Mouse (Mus musculus) spleen, embryonic (tissue): ENCODE data around the gene Ccdc158.

ENCODE experiments used
- CTCF ChIA-PET: fragments of 350-600 bp; sonication (Branson Sonifier 250); formaldehyde crosslinking; loops from one replicate; lab custom pipeline; 2022; lab: Charles Lee

Ccdc158 gene

DNA sequence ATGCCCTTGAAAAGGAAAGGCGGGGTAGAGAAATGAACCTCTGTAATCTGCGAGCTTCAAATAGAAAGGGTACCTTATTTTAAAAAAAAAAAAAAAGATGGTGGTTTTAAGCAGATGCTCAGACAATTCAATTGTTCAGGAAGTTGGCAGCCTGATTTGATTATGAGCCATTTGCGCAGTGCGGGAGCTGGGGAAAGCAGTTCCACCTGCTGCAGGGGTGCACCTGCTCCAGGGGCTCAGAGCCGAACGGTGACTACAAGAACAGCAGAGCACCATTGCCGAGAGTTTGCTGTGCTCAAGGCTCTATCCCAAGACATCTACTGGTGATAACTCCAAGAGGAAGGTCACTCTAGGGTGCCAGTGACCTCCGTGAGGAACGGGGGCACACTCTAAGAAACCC, 13.5 kb upstream of the Ccdc158 start:
- CTCF ChIA-PET = interaction anchor here (0.5 kb wide), 1 partner anchor 771 kb away, joined by 3 read pairs; no protein-coding TSS in a partner anchor

DNA sequence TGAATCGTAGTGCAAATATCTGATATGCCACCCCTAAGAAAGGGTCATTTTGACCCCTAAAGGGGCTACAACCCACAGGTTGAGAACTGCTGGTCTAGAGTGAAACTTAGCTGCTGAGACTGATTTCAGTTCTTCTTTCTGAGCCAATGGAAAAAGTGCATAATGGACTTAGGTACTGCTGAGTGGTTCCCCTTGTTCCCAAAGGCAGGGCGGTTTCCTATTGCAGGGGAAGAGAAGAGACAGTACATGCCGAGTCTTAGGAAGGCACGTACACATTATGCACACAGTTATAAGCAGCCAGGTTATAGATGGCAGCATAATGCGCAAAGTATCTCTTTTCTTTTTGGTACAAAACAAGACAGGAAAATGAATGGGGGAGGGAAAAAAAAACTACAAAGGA, 13.1 kb upstream of the Ccdc158 start:
- CTCF ChIA-PET = interaction anchor here (0.5 kb wide), 1 partner anchor 770 kb away, joined by 3 read pairs; no protein-coding TSS in a partner anchor

DNA sequence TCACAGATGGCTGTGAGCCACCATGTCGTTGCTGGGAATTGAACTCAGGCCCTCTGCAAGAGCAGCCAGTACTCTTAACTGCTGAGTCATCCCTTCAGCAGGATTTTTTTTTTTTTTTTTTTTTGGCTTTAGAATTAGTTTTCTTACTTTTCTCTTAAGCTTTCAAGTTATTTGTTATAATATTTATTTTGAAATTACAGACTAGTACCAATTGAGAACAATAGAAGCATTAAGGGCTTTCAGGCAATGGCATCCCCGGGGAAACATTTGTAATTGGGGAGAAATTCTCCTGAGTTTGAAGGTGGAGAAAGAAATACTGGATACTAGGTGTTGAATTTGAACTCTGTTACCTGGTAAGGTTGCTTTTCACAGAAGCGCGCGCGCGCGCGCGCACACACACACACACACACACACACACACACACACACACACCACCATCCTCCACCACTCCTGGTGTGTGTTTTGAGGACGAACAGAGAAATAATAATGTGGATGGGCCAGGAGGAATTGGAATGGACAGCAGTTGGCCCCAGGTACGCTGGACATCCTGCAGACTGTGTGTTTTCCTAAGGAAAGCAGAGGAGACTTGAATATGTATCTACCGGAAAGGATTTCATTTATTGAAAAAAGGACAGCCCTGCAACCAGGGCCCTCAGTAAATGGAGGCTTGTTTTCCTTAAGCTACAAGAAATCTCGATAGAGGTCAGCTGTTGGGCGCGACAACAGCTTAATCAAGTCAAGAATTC, 9.8 kb upstream of the Ccdc158 start:
- CTCF ChIA-PET = interaction anchor here (0.6 kb wide), 1 partner anchor 11 kb away, joined by 8 read pairs; no protein-coding TSS in a partner anchor

DNA sequence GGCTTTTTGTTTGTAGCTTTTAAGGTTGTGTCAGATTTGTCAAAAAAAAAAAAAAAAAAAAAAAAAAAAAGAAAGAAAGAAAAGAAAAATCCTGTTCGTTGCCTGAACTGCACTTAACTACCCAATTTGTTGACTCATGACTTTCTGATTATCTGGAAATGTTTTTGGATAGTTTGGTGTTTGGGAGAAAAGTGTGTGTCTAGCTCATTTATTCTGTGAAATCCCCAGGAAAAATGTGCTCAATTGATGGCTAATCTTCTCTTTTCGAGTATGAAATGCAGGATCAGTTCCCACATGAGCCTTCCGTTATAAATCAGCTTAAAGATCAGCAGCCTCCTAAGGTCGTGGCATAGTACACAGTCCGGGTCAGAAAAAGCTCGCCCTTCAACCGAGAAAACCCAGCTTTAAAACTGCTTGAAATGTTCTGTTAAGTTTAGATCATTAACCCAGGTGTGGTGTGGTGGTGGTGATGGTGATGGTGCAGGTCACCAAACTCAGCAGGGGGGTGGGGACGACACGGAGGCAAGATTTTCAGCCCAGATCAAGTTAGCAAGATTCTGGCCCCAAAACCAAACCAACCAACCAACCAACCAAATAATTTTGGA, 8.9 kb upstream of the Ccdc158 start:
- CTCF ChIA-PET = no interaction called here

DNA sequence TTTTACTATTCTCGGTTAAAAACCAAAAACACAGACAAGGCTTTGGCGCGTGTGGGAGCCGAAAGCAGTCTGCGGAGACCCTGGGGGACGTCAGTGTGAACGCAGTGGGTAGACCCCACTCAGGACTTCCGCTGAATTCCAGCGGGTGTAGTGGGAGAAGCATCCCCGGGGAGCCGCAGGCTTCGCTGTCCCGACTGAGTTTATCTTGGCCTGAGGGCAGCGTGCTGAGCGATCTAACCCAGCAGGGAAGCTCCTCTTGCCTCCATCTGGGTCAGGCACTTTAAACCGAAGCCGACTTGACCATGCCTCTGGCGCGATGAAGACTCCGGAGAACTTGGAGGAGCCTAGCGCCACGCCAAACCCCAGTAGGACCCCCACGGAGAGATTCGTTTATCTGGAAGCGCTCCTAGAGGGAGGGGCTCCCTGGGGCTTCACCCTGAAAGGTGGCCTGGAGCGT, 8.3 kb upstream of the Ccdc158 start, which contains the start of gene Shroom3:
Gene Shroom3, plus strand, starts transcription at position 85 of the 457 bp plus-strand sequence.
- CTCF ChIA-PET = no interaction called here

DNA sequence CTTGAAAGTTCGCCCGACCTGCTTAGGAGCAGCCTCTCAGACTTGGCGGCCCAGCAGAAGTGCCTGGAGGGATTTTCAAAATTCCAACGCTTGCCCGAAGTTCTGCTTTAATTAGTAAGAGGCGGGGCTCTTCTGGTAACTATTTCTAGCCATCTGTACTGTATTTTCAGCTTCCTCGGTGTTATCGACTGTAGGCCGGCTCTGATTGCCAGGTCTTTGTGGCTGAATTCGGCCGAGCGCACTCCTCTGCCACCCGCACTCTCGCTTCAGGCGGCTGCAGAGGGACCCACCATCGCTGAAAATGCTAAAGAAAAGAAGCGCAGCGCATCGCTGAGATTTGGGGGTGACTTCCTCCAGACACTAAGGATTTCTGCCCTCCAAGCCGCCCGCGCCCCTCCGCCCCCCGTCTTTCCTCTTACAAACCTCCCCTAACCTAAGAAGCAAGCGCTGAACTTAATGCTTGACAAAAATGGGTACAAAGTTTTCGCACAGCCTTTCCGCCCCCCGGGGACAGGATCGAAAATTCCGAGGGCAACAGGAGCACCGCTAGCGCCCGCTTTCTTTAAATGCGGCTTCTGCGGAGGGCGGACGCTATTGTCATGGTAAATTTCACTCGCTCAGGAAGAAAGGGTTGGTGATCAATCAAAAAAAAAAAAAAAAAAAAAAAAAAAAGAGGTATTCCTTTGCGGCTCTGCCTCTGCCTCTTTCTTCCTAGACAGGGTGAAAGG, 7.7 kb upstream of the Ccdc158 start:
- CTCF ChIA-PET = no interaction called here

DNA sequence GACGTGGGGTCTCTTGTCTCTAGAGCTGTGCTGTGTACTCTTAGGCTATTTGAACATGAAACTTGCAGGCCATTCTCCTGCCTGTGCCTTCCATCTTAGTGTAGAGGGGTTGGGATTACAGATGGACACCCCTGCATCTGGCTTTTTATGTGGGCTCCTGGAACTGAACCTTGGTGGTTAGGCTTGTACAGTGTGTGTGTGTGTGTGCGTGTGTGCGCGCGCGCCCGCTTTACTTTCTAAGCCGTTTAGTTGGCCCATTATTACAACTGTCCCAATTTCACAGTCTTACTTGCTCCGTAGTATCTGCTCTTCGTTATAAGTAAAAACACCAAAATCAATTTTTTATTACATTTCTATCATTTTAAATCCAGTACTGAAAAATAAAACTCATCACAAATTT, 6.8 kb upstream of the Ccdc158 start:
- CTCF ChIA-PET = no interaction called here

DNA sequence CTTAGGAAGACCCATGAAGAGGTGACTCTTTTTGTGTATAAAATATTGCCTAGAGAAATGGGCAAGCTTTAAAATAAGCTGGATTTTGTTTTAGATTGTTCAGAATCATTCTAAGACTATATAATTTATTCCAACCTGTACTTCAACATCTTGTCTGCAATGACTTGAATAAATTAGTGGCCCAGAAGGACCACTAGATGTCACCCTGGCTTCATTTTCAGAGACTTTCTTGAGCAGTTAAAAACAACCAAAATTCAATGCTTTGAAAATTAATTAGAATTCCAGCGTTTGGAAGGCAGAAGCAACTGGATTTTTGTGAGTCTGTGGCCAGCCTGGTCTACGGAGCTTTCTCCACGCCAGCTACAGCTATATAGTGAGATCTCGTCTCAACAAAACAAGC, 4.4 kb upstream of the Ccdc158 start:
- CTCF ChIA-PET = no interaction called here

DNA sequence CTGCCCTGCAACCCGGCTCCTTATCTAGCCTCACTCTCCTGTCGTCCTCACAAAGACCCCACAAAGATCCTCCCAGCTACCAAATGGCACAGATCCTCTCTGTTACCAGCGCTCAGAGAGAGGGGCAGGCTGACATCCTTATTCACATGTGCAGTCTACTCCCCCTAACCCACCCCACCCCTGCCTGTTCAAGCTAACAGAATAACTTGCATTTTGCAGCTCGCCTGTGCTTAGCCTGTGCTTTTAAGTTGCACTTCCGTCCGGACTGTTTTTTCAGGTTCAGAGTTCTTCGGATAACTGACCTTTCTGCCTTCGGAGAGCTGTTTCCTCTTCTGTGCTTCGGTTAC, 476 bp upstream of the Ccdc158 start:
- CTCF ChIA-PET = interaction anchor here (0.6 kb wide), 1 partner anchor 754 kb away, joined by 8 read pairs; no protein-coding TSS in a partner anchor

DNA sequence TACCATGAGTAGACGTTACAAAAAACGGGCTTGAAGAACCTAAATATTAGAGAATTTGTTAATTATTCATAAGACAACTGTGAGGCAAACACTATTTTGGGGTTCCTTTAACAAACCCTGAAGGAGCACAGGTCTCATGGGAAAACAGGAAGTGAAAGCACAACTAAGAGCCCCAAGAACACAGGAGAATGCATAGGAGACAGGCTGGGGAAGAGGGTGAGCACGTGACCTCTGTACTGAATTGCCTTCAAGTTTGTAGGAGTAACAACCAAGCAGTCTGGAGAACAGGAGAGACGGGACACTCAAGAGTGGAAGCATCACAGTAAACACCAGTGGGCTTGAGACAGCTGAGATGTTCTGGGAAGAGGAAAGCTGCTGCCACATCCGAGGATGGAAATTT, 8.2 kb downstream of the Ccdc158 start:
- CTCF ChIA-PET = no interaction called here

DNA sequence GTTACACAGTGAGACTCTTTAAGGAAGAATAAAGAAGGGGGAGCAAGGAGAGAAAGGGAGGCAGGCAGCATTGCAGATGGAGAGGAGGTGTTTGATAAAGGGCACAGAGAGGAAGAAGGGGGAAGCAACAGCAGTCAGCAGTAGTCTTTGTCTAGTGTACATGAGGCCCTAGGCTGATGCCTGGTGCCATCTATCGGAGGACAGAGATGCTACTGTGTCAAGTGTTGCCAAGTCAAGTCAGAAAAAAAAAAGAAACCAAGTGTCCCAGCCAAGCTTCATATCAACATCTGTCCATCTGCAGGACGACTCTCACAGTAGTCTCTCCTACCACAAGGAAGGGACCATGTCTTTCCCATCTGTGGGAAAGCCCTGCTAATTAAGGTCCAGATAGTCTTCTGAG, 10.8 kb downstream of the Ccdc158 start:
- CTCF ChIA-PET = no interaction called here

DNA sequence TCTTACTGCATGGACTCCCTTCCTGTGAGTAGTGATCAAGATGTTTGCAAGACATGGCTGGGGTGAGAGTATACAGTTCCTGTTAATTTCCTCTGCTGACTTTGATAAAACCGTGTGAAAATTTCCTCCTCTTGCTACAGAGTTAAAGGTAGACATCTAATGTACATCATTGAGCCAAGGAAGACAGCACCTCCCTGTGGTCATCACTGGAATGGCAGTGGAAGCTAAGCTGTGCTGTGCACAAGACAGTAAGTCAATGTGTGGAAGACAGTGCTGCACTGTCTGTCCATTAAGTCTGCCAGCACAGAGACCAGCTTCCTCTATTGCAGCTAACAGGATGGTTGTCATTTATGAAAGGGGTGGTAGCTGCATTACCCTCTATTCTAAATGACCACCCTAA, 18.8 kb downstream of the Ccdc158 start:
- CTCF ChIA-PET = interaction anchor here (0.5 to 1.3 kb wide), 2 partner anchors 194 to 656 kb away, joined by 4 read pairs; no protein-coding TSS in a partner anchor

DNA sequence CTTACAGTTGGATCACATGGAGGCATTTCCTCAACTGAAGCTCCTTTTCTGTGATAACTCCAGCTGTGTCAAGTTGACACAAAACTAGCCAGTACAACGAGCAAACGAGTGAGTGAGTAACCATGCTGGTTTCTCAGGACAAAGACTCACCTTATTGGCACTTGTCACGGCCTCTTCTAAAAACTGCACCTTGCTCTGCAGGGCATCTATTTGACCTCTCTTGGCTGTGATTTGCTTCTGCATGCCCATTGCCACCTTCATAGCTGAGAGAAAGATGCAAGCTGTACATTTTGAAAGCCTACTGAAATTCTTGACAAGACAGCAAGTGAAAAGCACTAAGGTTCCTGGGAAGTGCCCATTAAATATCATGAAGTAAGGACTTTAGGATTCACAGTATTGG, 34.2 kb downstream of the Ccdc158 start:
- CTCF ChIA-PET = no interaction called here

DNA sequence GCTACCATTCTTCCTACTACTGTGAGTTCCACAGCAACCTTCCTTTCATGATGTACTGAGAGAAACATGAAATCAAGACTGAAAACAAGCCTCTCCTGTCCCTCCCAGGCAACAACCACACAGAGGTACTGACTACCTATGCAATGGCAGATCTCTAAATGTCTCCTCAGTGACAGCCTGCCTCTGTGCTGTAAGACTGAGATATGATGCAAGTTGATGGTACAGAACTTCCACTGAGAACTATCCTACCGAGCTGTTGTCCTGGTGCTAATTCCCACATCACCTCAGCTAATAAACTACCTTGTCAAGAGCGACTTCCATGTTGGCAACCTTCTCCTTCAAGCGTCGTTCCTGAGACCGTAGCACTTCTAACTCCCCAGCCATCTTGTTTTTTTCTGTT, 39.2 kb downstream of the Ccdc158 start:
- CTCF ChIA-PET = no interaction called here

DNA sequence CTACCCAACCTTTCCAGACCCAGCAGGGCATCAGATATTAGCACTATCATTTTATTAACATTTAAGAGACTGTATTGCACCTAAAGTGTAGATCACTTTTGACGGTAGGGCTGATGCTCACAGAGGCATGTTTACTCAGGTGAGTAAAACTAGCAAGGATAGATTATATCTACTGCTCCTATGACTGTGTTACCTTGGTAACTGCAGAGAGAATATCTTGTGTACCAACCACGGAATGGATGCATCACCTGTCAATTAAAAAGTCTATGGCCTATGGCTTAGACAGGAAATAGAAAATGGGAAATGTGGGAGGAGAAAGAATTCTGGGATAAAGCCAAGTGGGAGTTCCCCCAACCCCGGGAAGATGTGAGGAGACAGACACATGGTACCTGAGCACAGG, 40.2 kb downstream of the Ccdc158 start:
- CTCF ChIA-PET = no interaction called here

DNA sequence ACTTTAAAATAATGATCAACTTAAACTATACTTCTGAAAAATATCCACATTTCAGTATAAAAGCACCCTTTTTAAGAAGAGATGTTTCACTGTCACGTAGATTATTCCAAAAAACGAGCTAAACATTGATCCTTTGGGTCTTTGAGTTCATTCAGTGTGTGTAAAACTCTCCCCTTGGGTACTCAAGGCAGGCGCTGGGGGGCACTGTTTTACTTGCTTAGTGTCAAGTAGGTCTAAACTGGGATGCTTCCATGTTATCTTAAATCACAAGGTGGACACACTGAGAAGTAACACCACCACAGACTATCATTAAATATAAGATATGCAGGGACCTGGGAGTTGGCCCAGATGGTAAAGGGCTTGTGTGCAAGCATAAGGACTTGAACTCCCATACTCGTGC, 41.5 kb downstream of the Ccdc158 start:
- CTCF ChIA-PET = no interaction called here

DNA sequence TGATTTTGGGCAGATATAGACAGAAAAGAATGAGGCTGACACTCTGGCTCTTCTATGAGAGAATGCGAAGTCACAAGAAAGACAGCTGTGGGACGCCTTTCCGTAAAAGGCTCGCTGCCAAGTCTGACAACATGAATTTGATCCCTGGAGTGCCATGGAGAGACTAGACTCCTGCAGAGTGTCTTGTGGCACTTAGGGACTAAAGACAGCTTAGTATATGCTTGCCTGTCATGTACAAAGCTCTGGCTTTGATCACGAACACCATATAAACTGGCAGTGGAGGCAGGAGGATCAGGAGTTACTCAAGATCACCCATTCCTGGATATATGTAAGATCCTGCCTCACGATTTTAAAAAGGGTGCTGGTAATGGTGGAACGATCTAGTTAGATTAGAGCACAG, 47.2 kb downstream of the Ccdc158 start:
- CTCF ChIA-PET = no interaction called here

DNA sequence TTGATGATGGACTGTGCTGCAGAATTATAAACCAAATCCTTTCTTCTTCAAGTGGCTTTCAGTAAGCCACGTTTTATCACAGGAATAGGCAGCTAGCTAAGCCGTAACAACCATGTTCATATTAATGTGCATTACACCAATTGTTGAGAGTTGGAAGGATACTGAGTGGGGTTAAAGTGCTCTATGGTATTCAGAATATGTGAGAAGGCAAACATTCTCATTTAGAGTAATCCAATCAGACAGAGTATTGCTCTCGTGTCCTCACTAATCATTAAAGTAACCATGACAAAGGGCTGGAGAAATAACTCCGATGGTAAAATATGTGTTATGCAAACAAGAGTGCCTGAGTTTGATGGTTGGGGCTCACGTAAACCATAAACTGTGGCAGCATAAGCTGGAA, 53.2 kb downstream of the Ccdc158 start:
- CTCF ChIA-PET = no interaction called here

DNA sequence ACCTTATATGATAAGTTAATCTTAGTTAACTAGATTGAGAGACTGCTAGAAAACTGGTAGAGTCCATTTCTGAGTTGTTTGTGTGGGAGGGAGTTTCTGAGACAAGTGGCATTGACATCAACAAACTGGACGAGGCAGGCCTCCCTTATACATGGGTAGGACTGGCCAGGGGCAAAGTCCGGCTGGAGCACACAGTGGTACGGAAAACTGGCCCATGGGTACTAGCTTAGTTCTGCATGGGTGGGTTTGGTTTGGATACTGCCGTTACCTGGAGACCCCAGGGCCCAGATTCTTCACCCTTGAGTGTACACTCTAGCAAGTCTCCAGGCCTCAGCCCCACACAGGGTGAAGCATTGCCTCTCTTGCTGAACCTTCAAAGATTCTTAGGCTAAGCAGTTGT, 62.3 kb downstream of the Ccdc158 start:
- CTCF ChIA-PET = no interaction called here

DNA sequence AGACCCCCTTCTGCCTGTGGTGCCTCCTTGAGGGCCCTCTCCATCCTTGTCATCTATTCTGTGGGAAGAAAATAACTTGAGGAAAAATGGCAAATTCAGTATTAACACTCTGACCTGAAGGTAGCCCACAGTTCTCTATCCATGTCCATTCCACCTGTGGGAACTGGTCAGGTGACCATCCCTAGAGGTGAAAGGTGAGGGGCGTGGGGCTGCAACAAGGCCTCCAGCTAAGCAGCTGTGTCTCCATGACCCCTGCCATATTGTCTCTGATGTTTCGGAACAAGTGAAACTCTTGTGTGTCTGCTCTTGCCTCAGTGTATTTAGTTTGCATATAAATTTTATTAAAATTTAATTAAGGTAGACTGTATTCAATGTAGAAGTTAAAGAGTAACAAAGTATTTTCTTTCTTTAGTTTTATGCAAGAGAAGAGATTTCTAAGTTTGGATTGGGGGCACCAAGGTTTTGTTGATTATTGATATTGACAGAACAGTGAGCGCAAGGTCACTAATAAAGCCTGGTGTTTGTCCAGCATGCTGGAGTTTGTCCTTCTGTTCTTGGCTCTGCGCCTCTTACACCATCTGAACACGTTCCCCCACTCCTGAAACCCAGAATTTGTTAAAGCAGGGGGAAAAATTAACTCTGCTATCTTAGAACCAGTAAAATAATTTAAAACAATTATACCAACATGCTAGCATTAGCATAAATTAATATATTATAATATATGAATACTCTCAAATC, 67.4 kb downstream of the Ccdc158 start:
- CTCF ChIA-PET = no interaction called here

DNA sequence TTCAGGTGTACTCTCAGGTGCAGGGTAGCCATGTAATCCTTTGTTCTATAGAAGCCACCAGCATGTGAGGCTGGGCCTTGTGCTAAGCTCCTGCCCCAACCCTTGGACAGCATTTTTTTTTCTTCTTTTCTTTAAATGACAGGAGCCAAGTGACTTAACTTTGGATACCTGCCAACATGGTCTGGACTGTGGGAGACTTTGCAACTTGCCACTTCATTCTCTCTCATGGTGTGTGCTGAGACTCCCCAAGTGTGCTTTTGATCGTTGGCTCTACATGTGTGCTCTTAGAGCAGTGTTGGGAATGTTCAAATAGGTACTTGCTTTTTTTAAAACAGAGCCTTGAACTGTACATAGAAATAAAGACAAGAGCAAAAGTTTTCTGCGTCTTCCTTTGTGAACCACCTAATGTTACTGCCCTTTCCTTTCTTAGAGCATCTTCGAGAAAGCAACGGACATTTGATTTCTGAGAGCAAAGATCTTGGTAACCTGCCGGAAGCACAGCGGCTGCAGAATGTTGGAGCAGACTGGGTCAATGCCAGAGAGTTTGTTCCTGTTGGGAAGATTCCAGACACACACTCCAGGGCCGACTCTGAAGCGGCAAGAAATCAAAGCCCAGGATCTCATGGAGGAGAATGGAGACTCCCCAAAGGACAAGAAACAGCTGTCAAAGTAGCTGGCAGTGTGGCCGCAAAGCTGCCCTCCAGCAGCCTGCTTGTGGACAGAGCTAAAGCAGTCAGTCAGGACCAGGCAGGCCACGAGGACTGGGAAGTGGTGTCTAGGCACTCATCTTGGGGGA, 70.4 kb downstream of the Ccdc158 start:
- CTCF ChIA-PET = no interaction called here
